Mouse (Mus musculus): ENCODE results near the gene Greb1.

GRCm38 (mm10) chr12:16822181-16822734 is 21.6 kb upstream of the Greb1 start:
- no peak for TF ChIP-seq CTCF (IDR thresholded peaks at IDR 0.05; ENCODE audit: insufficient read depth, low read depth, low read length)
- no peak for TF ChIP-seq POLR2A (IDR thresholded peaks at IDR 0.05; ENCODE audit: insufficient read depth, low read depth, low read length)
